Mouse (Mus musculus) embryonic facial prominence, embryonic 11.5 days (tissue): ENCODE data around the gene Mboat1. TPM values are rescaled to one million over a fixed set of nuclear protein-coding genes. Genes with fewer than 3 reads are reported as not detected.

Experiments
- ATAC-seq: fragments of 200-750 bp; cut with Nextera tagmentation; replicated peaks from 2 replicates; pipeline ENCODE4 v1.8.0; 2017; ENCODE audit warnings: low read depth; ENCODE audit not compliant: insufficient number of reproducible peaks, low FRiP score, low TSS enrichment
- DNase-seq: peaks from one replicate; pipeline ENCODE4 v3.0.0-alpha.2; 2015; ENCODE audit warnings: low spot score
- H3K27ac ChIP-seq: fragments of 300-500 bp; sonication (generic); replicated peaks from 2 replicates; pipeline ENCODE4 v1.5.1; 2014; ENCODE audit warnings: mild to moderate bottlenecking, low read depth, low read length, control low read depth
- H3K27me3 ChIP-seq: fragments of 300-500 bp; sonication (generic); 2 replicates; pipeline ENCODE4 v1.6.1; 2014; ENCODE audit warnings: mild to moderate bottlenecking, low read length, moderate library complexity, mixed read lengths; ENCODE audit not compliant: control insufficient read depth, insufficient read depth
- H3K36me3 ChIP-seq: fragments of 300-500 bp; sonication (generic); replicated peaks from 2 replicates; pipeline ENCODE4 v1.6.1; 2014; ENCODE audit warnings: low read depth, mild to moderate bottlenecking, low read length, moderate library complexity, mixed read lengths; ENCODE audit not compliant: control insufficient read depth, insufficient read depth
- H3K4me1 ChIP-seq: fragments of 300-500 bp; sonication (generic); 2 replicates; pipeline ENCODE4 v1.6.1; 2014; ENCODE audit warnings: low read length, mixed read lengths; ENCODE audit not compliant: control insufficient read depth, insufficient read depth
- H3K4me2 ChIP-seq: fragments of 300-500 bp; sonication (generic); 2 replicates; pipeline ENCODE4 v1.6.1; 2014; ENCODE audit warnings: low read depth, mild to moderate bottlenecking, control low read depth, low read length, moderate library complexity
- H3K4me3 ChIP-seq: fragments of 300-500 bp; sonication (generic); 2 replicates; pipeline ENCODE4 v1.5.1; 2014; ENCODE audit warnings: low read depth, low read length, control low read depth
- H3K9ac ChIP-seq: fragments of 300-500 bp; sonication (generic); replicated peaks from 2 replicates; pipeline ENCODE4 v1.6.1; 2014; ENCODE audit warnings: mild to moderate bottlenecking, control low read depth, low read length
- H3K9me3 ChIP-seq: fragments of 300-500 bp; sonication (generic); replicated peaks from 2 replicates; pipeline ENCODE4 v1.6.1; 2016; ENCODE audit warnings: mild to moderate bottlenecking, low read length, inconsistent platforms, mixed read lengths; ENCODE audit not compliant: control insufficient read depth
- WGBS: fragments of 180-500 bp; shearing (Covaris S2); extraction: QIAGEN DNeasy Blood & Tissue Kit; methylation state at CpG from one replicate; pipeline ENCODE4 v1.1.7; 2014; 5-methylcytosine and 5-hydroxymethylcytosine counted together
- polyA plus RNA-seq: library from polyadenylated mRNA; unstranded; fragments of >200 nt; fragmentation: Nextera tagmentation; extraction: Ambion mirVana; gene quantifications from 2 replicates; pipeline ENCODE4 v1.2.1, GENCODE M21; 2014

Mboat1 gene
- polyA plus RNA-seq, 1 experiment from 2014 or later = 9.8 TPM

GRCm38 (mm10) chr13:30192031-30192716 is 55.9 kb downstream of the Mboat1 start:
- ATAC-seq (no peak), DNase-seq (peak; percentile 49)
- WGBS = 58% methylated on average over 3 of the region's 3 CpGs
- Histone ChIP-seq H3K4me3 (no peak overlapping the region), H3K27me3 (no peaks in the 10 kb centered on the region), H3K27ac (no peak overlapping the region), H3K9ac (no peak overlapping the region), H3K4me2 (no peak overlapping the region), H3K4me1 (no peaks in the 10 kb centered on the region), H3K36me3 (no peaks in the 10 kb centered on the region), H3K9me3 (no peaks in the 10 kb centered on the region)

- Histone ChIP-seq H3K4me1 (no peaks in the 10 kb centered on the region), H3K9ac (no peak overlapping the region), H3K36me3 (no peaks in the 10 kb centered on the region), H3K4me2 (no peak overlapping the region), H3K27me3 (no peaks in the 10 kb centered on the region), H3K4me3 (no peak overlapping the region), H3K27ac (no peak overlapping the region), H3K9me3 (no peaks in the 10 kb centered on the region)
- 61% methylated on average over 4 of the region's 4 CpGs for WGBS
- DNase-seq (no peak), ATAC-seq (no peak)
These were observed 57.1 kb downstream of the Mboat1 start for GRCm38 (mm10) chr13:30193363-30193762.

GRCm38 (mm10) chr13:30194834-30195233 is 58.5 kb downstream of the Mboat1 start:
- H3K4me2 ChIP-seq = no peak overlapping the region
- DNase-seq (no peak), ATAC-seq (no peak)
- H3K27ac ChIP-seq = no peak overlapping the region
- no peak overlapping the region for H3K4me3 ChIP-seq
- H3K27me3 ChIP-seq = no peaks in the 10 kb centered on the region
- no peaks in the 10 kb centered on the region for H3K4me1 ChIP-seq
- no peaks in the 10 kb centered on the region for H3K9me3 ChIP-seq
- H3K36me3 ChIP-seq = no peaks in the 10 kb centered on the region
- no peak overlapping the region for H3K9ac ChIP-seq
- 85% methylated on average over 3 of the region's 3 CpGs for WGBS

GRCm38 (mm10) chr13:30196661-30197060 is 60.4 kb downstream of the Mboat1 start:
- DNase-seq = no peak
- no peak overlapping the region for H3K27ac ChIP-seq
- no peak overlapping the region for H3K9ac ChIP-seq
- no peaks in the 10 kb centered on the region for H3K36me3 ChIP-seq
- no peak overlapping the region for H3K4me2 ChIP-seq
- whole genome bisulfite sequencing = 80% methylated on average over 8 of the region's 8 CpGs
- H3K4me3 ChIP-seq = no peak overlapping the region
- no peaks in the 10 kb centered on the region for H3K9me3 ChIP-seq
- H3K4me1 ChIP-seq = no peaks in the 10 kb centered on the region
- no peaks in the 10 kb centered on the region for H3K27me3 ChIP-seq
- ATAC-seq = no peak

GRCm38 (mm10) chr13:30198101-30198570 is 61.8 kb downstream of the Mboat1 start:
- no peaks in the 10 kb centered on the region for H3K4me1 ChIP-seq
- no peak overlapping the region for H3K4me3 ChIP-seq
- H3K9me3 ChIP-seq = no peaks in the 10 kb centered on the region
- DNase-seq (no peak), ATAC-seq (no peak)
- H3K27ac ChIP-seq = no peak overlapping the region
- H3K4me2 ChIP-seq = no peak overlapping the region
- no peaks in the 10 kb centered on the region for H3K27me3 ChIP-seq
- no peaks in the 10 kb centered on the region for H3K36me3 ChIP-seq
- 87% methylated on average over 9 of the region's 9 CpGs for WGBS
- H3K9ac ChIP-seq = no peak overlapping the region

- H3K4me2 ChIP-seq = no peak overlapping the region
- no peak overlapping the region for H3K27ac ChIP-seq
- H3K4me1 ChIP-seq = no peaks in the 10 kb centered on the region
- no peak for ATAC-seq
- H3K9me3 ChIP-seq = no peaks in the 10 kb centered on the region
- H3K4me3 ChIP-seq = no peak overlapping the region
- H3K36me3 ChIP-seq = no peaks in the 10 kb centered on the region
- no peaks in the 10 kb centered on the region for H3K27me3 ChIP-seq
- no peak for DNase-seq
- no peak overlapping the region for H3K9ac ChIP-seq
- 78% methylated on average over 4 of the region's 4 CpGs for WGBS
These were observed 63.5 kb downstream of the Mboat1 start for GRCm38 (mm10) chr13:30199821-30200220.

- DNase-seq (no peak), ATAC-seq (no peak)
- H3K4me1 ChIP-seq = no peaks in the 10 kb centered on the region
- H3K9me3 ChIP-seq = no peaks in the 10 kb centered on the region
- no peak overlapping the region for H3K9ac ChIP-seq
- WGBS = 96% methylated on average over 2 of the region's 2 CpGs
- H3K4me3 ChIP-seq = no peak overlapping the region
- no peak overlapping the region for H3K4me2 ChIP-seq
- no peak overlapping the region for H3K27ac ChIP-seq
- no peaks in the 10 kb centered on the region for H3K36me3 ChIP-seq
- H3K27me3 ChIP-seq = no peaks in the 10 kb centered on the region
These were observed 64.4 kb downstream of the Mboat1 start for GRCm38 (mm10) chr13:30200737-30201136.

- H3K4me3 ChIP-seq = no peak overlapping the region
- H3K9ac ChIP-seq = no peak overlapping the region
- no peaks in the 10 kb centered on the region for H3K27me3 ChIP-seq
- H3K36me3 ChIP-seq = no peaks in the 10 kb centered on the region
- H3K27ac ChIP-seq = no peak overlapping the region
- no peaks in the 10 kb centered on the region for H3K4me1 ChIP-seq
- WGBS = 82% methylated on average over 2 of the region's 2 CpGs
- H3K9me3 ChIP-seq = no peaks in the 10 kb centered on the region
- H3K4me2 ChIP-seq = no peak overlapping the region
- DNase-seq (no peak), ATAC-seq (no peak)
These were observed 66.7 kb downstream of the Mboat1 start for GRCm38 (mm10) chr13:30203018-30203417.
